Mouse (Mus musculus) left cerebral cortex, adult 8-10 months (tissue): Measurements from ENCODE around the gene Cntfr. TPM values are rescaled to one million over a fixed set of nuclear protein-coding genes. Genes with fewer than 3 reads are reported as not detected.

Source experiments
- DNase-seq, 2 experiments: peaks; one replicate each; pipeline ENCODE4 v3.0.0; 2022; ENCODE audit warnings: low spot score in 2 of 2
- total RNA-seq, 4 experiments: library from RNA; stranded (reverse); gene quantifications; 2 replicates each; pipeline ENCODE4 v1.2.4; 2022

Cntfr gene
- total RNA-seq, 4 experiments from 2014 or later = 96.7 to 125 (median 111) TPM

- DNase-seq = no peak
These were observed 17.6 kb downstream of the Cntfr start for GRCm38 (mm10) chr4:41679291-41679690.

- no peak for DNase-seq
These were observed 18.0 kb downstream of the Cntfr start for GRCm38 (mm10) chr4:41678863-41679262.

GRCm38 (mm10) chr4:41677006-41677629 is 19.8 kb downstream of the Cntfr start:
- no peak for DNase-seq

- DNase-seq = no peak
These were observed 20.5 kb downstream of the Cntfr start for GRCm38 (mm10) chr4:41676248-41677005.

- DNase-seq = no peak
These were observed 23.7 kb downstream of the Cntfr start for GRCm38 (mm10) chr4:41673186-41673585.

GRCm38 (mm10) chr4:41672522-41672963 is 24.3 kb downstream of the Cntfr start:
- DNase-seq = no peak

GRCm38 (mm10) chr4:41671963-41672480 is 24.9 kb downstream of the Cntfr start:
- DNase-seq = no peak

- DNase-seq = no peak
These were observed 25.4 kb downstream of the Cntfr start for GRCm38 (mm10) chr4:41671500-41671899.

GRCm38 (mm10) chr4:41670836-41671235 is 26.1 kb downstream of the Cntfr start:
- DNase-seq = no peak

GRCm38 (mm10) chr4:41666646-41667045 is 30.2 kb downstream of the Cntfr start:
- DNase-seq = no peak

GRCm38 (mm10) chr4:41665009-41665675 is 31.7 kb downstream of the Cntfr start:
- DNase-seq = no peak

- DNase-seq = no peak
These were observed 32.4 kb downstream of the Cntfr start for GRCm38 (mm10) chr4:41664533-41664932.

GRCm38 (mm10) chr4:41663614-41664013 is 33.3 kb downstream of the Cntfr start:
- no peak for DNase-seq

GRCm38 (mm10) chr4:41662723-41663122 is 34.2 kb downstream of the Cntfr start:
- DNase-seq = no peak

GRCm38 (mm10) chr4:41660851-41661430 is 35.9 kb downstream of the Cntfr start:
- DNase-seq = no peak

GRCm38 (mm10) chr4:41659556-41659955 is 37.3 kb downstream of the Cntfr start:
- DNase-seq = no peak

GRCm38 (mm10) chr4:41658566-41659384 is 38.1 kb downstream of the Cntfr start:
- no peak for DNase-seq

GRCm38 (mm10) chr4:41655525-41655924 is 41.4 kb downstream of the Cntfr start:
- no peak for DNase-seq

GRCm38 (mm10) chr4:41654217-41654616 is 42.7 kb downstream of the Cntfr start:
- DNase-seq = peak in 1 of 2 experiments; percentile 35

- DNase-seq = no peak
These were observed 43.2 kb downstream of the Cntfr start for GRCm38 (mm10) chr4:41653730-41654129.

- peak in 1 of 2 experiments; percentile 72 for DNase-seq
These were observed 43.6 kb downstream of the Cntfr start for GRCm38 (mm10) chr4:41653296-41653695.
